Mouse (Mus musculus): ENCODE measurements around the gene Prph.

DNA sequence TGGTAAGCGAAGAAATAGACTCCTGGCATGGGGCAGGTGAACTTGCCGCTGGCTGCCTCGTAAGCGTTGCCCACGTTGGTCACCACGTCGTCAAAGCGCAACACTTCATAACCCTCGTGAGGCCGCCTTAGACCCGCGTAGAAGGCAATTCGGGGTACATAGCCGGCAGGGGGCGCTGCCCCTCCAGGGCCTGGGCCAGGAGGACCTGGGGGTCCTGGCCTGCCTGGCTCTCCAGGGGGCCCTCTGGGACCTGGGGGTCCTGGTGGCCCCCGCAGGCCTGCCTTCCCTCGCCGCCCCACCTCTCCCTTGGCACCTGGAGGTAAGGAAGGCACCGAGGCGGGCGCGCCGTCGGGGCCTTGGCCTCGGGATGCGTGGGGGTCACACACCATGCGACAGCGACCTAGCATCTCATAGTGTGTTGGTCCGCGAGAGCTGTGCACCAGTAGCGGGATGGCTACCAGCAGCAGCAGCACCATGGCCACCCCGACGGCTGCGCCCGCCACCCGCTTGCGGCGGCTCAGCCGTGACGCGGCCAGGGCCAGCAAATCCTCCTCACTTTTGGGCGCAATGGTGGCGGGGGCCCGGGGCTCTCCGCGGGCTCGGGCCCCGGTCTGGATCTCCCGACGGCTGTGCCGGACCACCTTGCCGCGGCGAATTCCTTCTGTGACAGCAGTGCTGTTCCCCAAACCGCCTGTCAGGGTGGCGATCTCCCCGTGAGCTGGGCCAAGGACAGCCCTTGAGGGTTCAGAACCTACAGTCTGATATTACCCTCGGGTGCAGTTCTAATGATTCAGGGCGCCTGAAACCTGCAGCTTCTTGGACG is 32.5 kb downstream of the Prph start, which contains the start of gene C1ql4:
- TF ChIP-seq POLR2A (IDR thresholded peaks at IDR 0.05; ENCODE audit: borderline replicate concordance, low read depth, low read length) (no peak), CTCF (IDR thresholded peaks at IDR 0.05; ENCODE audit: low read depth, low read length) (0 out of 2 replicates have a peak, but pooled peaks have one; percentile 19)
